Mouse (Mus musculus): Measurements from ENCODE around the gene Olfr1222.

GRCm38 (mm10) chr2:89174569-89174968, 41.7 kb upstream of the Olfr1222 start, which contains the start of gene Olfr1225:
- TF ChIP-seq CTCF (conservative IDR thresholded peaks at IDR 0.05; ENCODE audit: insufficient read depth, insufficient read length, low read depth, low read length) = no peak
- no peak for TF ChIP-seq POLR2A (IDR thresholded peaks at IDR 0.05; ENCODE audit: low read depth, low read length)
